Mouse (Mus musculus): ENCODE measurements around the gene Rhoh.

Gene Rhoh

GRCm38 (mm10) chr5:65895121-65895692, 34.2 kb downstream of the Rhoh start:
- DNase-seq (ENCODE audit: low spot score), result no peak

- DNase-seq (ENCODE audit: low spot score), result no peak
Measured at GRCm38 (mm10) chr5:65895764-65896163, 34.8 kb downstream of the Rhoh start.

DNA sequence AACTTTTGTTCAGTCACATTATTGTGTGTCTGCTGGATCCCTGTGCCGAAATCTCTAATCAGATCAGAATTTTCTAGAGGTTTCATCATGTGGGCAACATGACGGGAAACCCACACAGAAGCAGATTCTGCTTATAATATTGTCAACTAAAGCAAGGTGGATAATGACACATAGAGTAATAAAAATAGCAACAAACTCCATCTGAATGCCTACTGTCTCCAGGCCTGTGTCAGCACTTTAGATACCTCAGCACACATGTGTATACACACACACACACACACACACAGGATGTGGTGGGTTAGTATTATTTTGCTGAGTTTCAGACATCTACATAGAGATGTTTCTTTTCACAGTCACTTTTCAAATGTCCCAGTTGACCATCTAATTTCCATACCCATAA, 36.7 kb downstream of the Rhoh start:
- no peak for DNase-seq (ENCODE audit: low spot score)

DNA sequence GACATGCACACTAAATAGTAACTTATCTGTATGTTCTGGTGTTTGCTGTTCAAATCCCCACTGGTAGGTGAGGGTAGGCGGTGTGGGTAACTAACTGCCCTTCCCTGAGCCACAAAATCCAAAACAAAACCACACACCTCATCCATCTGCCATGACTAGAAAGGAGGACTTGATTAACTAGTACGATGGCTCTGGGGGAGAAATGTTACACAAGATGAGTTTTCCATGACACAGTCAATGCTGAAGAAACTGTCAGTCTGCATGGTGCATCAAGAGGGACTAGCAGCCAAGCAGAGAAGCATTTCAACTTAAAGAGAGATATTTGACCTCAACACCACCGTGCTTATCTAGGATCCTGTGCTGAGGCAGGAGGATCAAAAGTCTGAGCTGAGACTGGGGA, 37.7 kb downstream of the Rhoh start:
- no peak for DNase-seq (ENCODE audit: low spot score)

DNA sequence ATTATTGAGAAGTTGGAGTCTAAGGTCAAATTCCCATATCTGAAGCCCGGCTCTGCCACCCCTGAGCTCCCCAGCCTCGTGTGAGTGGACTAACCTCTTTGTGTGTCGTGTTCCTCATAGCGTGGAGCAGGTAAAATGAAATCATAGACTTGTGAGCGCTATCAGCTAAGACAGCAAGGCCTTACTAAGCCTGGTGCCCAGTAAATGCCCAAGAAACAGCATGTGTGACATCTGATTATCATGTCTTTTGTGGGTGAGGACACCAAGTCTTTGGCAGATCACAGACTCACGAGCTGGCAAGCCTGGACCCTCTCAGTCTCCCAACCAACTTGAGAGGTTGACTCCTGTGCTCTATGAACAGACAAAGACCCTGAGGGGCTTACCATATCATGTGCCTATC, 39.1 kb downstream of the Rhoh start:
- no peak for DNase-seq (ENCODE audit: low spot score)

DNA sequence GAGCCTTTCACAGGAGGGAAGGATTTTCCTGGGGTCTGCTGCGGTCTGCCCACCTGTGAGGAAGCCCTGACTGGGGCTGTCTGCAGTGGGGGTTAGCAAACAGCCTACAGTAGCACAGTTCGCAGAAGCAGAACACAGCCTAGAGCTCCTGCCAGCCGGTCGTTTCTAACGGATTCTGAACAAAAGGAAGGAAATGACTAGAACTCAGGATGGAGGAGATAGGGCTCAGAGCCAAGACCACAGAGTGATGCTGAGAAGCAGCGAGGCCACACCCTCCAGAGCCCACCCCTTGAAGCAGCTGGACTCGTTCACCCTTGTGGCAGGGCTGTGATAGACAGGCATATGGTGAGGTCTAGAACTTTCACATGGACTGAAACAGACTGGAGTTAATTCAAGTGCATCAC, 39.9 kb downstream of the Rhoh start:
- no peak for DNase-seq (ENCODE audit: low spot score)

GRCm38 (mm10) chr5:65901868-65902418, 40.9 kb downstream of the Rhoh start:
- DNase-seq (ENCODE audit: low spot score), result no peak

DNA sequence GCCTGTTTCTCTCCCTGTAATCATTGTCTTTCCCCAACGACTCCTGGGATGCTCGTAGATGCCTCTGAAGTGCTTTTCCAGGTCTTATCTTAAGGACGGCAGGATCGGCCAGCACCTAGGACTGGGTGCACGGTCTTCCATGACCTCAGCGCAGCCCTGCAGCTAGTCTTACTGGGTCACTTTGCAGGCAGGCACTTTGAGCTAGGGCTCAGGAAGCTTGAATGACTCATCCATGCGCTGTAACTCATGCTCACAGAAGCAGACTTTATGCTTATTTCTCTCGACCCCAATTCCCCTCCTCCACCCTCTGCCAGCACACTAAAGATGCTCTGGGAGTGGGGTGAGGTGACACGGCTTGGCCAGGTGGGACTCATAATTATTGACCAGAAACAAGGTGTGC, 41.8 kb downstream of the Rhoh start:
- DNase-seq (ENCODE audit: low spot score), result no peak

- DNase-seq (ENCODE audit: low spot score), result no peak
Measured at GRCm38 (mm10) chr5:65904476-65904875, 43.5 kb downstream of the Rhoh start.

DNA sequence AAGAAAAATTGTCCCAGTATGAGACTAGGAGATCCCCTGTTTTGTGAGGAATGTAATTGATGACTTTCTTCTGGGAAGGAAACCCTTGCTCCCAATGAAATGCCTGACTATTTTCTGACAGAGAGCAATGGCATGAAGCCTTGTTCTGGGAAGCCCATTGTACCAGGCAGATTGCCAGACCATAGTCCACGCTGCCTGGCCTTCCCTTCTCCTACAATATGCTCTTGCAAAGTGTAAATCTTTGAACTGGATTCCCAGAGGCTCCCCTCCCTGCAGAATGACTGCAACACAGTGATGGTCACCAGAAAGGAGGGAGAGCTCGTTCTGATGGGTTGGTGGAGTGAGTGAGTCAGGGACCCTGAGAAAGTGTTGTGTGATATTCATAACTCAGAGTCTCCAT, 47.7 kb downstream of the Rhoh start:
- DNase-seq (ENCODE audit: low spot score), result no peak

GRCm38 (mm10) chr5:65909321-65909720, 48.3 kb downstream of the Rhoh start:
- DNase-seq (ENCODE audit: low spot score), result no peak

DNA sequence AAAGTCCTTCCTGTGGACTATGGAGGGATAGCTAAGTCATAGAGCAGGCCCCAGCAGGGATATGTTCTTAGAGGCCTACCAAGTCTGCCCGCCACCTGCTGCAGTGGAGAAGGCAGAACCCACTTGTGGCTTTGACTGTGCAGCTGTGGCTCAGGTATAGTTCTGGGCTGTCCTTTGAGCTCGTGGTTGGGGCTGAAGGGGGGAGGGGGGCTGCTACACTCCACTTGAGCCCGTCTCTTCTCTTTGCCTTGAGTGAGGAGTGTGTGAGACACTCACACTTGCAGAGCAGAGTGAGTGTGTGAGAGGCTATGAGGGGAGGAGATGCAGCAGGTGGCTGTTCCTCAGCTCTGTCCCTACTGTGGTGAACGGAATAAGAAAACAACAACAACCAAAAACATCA, 49.4 kb downstream of the Rhoh start:
- DNase-seq (ENCODE audit: low spot score), result no peak

GRCm38 (mm10) chr5:65911676-65912075, 50.7 kb downstream of the Rhoh start:
- no peak for DNase-seq (ENCODE audit: low spot score)

GRCm38 (mm10) chr5:65912201-65912600, 51.2 kb downstream of the Rhoh start:
- no peak for DNase-seq (ENCODE audit: low spot score)

DNA sequence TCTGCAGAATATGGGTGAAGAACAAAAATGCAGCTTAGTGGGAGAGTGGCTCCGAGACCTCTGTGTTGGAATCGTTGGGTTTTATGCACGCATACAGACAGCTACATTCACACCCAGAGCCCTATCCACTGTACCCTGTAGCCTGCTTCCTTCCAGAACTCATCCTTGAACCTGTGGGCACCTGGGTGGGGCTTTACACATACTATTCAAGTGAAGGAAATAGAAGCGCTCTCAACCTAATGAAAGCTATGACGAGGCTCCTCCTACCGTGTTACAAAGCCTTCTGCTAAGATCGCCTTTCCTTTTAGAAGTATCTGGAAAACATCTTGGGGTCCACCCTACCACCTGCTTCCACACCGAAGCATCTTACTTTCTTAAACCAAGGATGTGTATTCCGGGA, 52.1 kb downstream of the Rhoh start:
- no peak for DNase-seq (ENCODE audit: low spot score)

DNA sequence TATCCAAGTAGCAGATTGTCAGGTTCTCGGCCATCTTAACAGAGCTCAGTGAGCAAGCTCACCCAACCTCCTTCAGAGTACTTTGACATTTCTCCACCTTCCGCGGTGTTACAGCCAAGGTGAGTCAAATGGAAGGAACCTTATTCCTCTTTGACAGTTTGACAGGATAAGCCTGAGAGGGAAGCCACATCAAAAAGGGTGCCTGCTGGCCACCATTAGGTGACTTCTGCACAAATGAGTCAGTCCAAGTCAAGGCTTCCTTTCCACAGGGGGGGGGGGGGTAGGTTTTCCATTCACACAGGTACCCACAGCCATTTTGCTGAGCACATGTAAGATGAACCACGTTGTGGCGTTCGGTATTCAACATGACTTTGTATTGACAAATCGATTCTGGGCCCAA, 53.3 kb downstream of the Rhoh start:
- no peak for DNase-seq (ENCODE audit: low spot score)

DNA sequence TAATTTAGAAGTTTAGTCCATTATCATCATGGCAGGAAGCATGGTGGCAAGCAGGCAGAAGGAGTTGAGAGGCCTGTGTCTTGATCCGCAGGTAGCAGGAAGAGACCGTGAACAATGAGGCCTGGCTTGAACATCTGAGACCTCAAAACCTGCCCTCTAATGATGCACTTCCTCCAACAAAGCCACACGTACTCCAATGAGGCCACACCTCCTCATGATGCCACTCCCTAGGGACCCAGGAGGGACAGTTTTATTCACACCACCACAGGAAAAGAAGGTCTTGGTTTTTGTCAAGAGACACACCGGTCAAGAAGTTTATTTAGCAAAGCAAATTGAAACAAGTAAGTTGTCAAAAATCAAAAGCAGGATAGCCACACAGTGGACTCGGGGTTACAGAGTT, 55.9 kb downstream of the Rhoh start:
- DNase-seq (ENCODE audit: low spot score), result no peak

GRCm38 (mm10) chr5:65918601-65919000, 57.6 kb downstream of the Rhoh start:
- no peak for DNase-seq (ENCODE audit: low spot score)

DNA sequence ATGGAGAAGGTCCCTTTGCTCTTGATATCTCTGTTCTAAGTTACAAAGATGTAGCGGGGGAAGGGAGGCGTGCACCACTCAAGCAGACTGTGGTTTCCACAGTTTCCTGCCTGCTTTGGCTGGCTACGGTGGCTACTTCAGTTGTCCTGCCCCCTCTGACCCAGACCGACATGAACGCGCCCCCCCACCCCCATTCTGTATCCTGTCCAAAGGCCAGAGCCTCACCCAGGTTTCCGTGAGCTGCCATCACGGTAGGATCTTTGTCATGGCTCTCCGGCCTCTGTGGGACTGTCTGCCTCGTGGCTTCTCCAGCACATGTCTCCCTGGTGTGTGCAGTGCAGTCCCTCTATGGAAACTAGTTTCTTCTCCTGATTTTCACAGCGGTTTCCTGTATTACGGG, 58.3 kb downstream of the Rhoh start:
- no peak for DNase-seq (ENCODE audit: low spot score)

- DNase-seq (ENCODE audit: low spot score), result no peak
Measured at GRCm38 (mm10) chr5:65919904-65920303, 58.9 kb downstream of the Rhoh start.

DNA sequence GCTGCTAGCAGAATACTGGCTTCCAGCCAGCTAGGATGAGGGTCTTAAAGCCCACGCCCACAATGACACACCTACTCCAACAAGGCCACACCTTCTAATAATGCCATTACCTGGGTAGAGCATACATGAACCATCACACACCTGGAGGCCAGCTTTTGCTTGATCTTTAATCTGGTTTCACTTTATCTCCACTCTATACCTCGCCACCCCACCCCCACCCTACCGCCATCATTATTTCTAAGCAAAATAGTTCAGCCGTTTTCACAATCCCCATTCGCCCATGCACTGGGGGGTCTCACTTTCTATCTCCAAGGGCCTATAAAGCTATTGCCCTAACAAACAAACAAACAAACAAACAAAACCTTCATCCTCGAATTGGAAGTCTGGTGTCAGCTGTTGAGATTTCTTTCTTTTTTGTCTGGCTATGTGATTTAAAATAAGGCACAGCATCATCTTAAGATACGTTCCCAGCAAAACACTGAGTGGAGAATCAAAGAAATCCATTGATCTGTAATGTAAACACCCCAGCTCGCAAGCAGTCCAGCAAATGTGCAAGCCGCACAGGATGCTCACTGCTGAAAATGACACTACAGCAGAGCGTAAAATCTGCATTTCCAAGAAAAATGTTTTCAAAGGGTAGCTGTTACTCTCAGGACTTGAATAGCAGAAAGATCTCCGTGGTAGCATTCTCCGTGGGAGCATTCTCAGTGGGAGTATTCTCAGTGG, 59.9 kb downstream of the Rhoh start:
- no peak for DNase-seq (ENCODE audit: low spot score)

DNA sequence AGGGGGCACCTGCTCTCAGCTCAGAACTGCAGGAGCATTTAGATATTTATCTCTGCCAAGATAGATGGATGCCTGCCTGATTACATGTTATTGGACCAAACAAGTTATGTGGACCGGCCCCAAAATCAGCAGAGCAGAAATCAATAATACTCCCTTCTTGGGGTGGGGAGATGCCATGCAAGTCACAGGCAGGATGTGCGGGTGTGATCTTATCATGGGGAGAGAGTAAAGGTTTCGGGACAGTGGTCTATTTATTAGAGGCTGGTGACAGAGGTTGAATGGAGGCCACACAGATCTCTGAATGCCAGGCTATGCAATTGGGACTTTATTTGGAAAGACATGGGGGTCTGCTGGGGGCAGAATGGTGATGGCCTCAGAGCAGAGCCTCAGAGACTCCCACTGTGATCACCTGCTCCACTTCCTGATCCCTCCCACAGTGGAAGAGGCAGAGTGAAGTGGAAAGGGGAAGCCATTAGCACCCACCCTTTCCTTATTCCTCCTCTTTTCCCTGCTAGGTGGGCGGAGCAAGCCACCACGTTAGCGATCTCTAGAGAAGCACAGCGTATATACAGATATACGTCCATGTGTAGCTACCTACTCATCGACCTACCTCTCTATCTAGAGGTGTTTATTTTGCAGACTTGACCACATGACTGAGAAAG, 60.6 kb downstream of the Rhoh start:
- DNase-seq (ENCODE audit: low spot score), result no peak

GRCm38 (mm10) chr5:65926666-65927065, 65.7 kb downstream of the Rhoh start:
- no peak for DNase-seq (ENCODE audit: low spot score)
